Mouse (Mus musculus): ENCODE results near the gene Hes1. TPM values are rescaled to one million over a fixed set of nuclear protein-coding genes. Genes with fewer than 3 reads are reported as not detected.

Gene Hes1
- polyA plus RNA-seq, 1 experiment: 9.7 TPM

GRCm38 (mm10) chr16:30060412-30060811 is 3.8 kb upstream of the Hes1 start:
- Histone ChIP-seq H3K36me3 (ENCODE audit: control insufficient read depth, insufficient read depth, low read length) (no peaks in the 10 kb centered on the region), H3K4me3 (ENCODE audit: control insufficient read depth, low read depth, low read length) (no peak overlapping the region), H3K4me1 (ENCODE audit: control insufficient read depth, insufficient read depth, low read length) (peaks cover 34% of the 10 kb centered on the region), H3K27me3 (ENCODE audit: control insufficient read depth, insufficient read depth, low read length) (no peaks in the 10 kb centered on the region), H3K27ac (ENCODE audit: control insufficient read depth, insufficient read depth, low read depth, low read length) (no peak overlapping the region)
- TF ChIP-seq CTCF (IDR thresholded peaks at IDR 0.05; ENCODE audit: control insufficient read depth, insufficient read depth, insufficient replicate concordance, low read depth, low read length) (no peak), POLR2A (IDR thresholded peaks at IDR 0.05; ENCODE audit: control insufficient read depth, low read depth, low read length) (no peak)

GRCm38 (mm10) chr16:30062242-30063030 is 1.7 kb upstream of the Hes1 start:
- TF ChIP-seq POLR2A (IDR thresholded peaks at IDR 0.05; ENCODE audit: control insufficient read depth, low read depth, low read length): no peak
- TF ChIP-seq CTCF (IDR thresholded peaks at IDR 0.05; ENCODE audit: control insufficient read depth, insufficient read depth, insufficient replicate concordance, low read depth, low read length): no peak
- Histone ChIP-seq H3K27ac (ENCODE audit: control insufficient read depth, insufficient read depth, low read depth, low read length) (no peak overlapping the region; the same call in 1 of the 2 replicates), H3K27me3 (ENCODE audit: control insufficient read depth, insufficient read depth, low read length) (peaks cover 2% of the 10 kb centered on the region), H3K36me3 (ENCODE audit: control insufficient read depth, insufficient read depth, low read length) (no peaks in the 10 kb centered on the region), H3K4me1 (ENCODE audit: control insufficient read depth, insufficient read depth, low read length) (peaks cover 49% of the 10 kb centered on the region), H3K4me3 (ENCODE audit: control insufficient read depth, low read depth, low read length) (peak overlapping the region; percentile 84; the same call in 1 of the 2 replicates)

- H3K4me3 ChIP-seq (ENCODE audit: control insufficient read depth, low read depth, low read length): peak overlapping the region; percentile 84
- TF ChIP-seq CTCF (IDR thresholded peaks at IDR 0.05; ENCODE audit: control insufficient read depth, insufficient read depth, insufficient replicate concordance, low read depth, low read length): no peak
- TF ChIP-seq POLR2A (IDR thresholded peaks at IDR 0.05; ENCODE audit: control insufficient read depth, low read depth, low read length): no peak; the same call in 1 of the 2 replicates
- H3K27me3 ChIP-seq (ENCODE audit: control insufficient read depth, insufficient read depth, low read length): peaks cover 5% of the 10 kb centered on the region
- no peaks in the 10 kb centered on the region for H3K36me3 ChIP-seq (ENCODE audit: control insufficient read depth, insufficient read depth, low read length)
- peak overlapping the region; percentile 40 for H3K27ac ChIP-seq (ENCODE audit: control insufficient read depth, insufficient read depth, low read depth, low read length)
- peaks cover 53% of the 10 kb centered on the region for H3K4me1 ChIP-seq (ENCODE audit: control insufficient read depth, insufficient read depth, low read length)
These were observed 883 bp upstream of the Hes1 start for GRCm38 (mm10) chr16:30063121-30063881.

GRCm38 (mm10) chr16:30064613-30065012 is 429 bp downstream of the Hes1 start:
- H3K4me1 ChIP-seq (ENCODE audit: control insufficient read depth, insufficient read depth, low read length): peaks cover 56% of the 10 kb centered on the region
- H3K27me3 ChIP-seq (ENCODE audit: control insufficient read depth, insufficient read depth, low read length): peaks cover 6% of the 10 kb centered on the region
- peak overlapping the region; percentile 84 for H3K4me3 ChIP-seq (ENCODE audit: control insufficient read depth, low read depth, low read length)
- no peaks in the 10 kb centered on the region for H3K36me3 ChIP-seq (ENCODE audit: control insufficient read depth, insufficient read depth, low read length)
- H3K27ac ChIP-seq (ENCODE audit: control insufficient read depth, insufficient read depth, low read depth, low read length): peak overlapping the region; percentile 56
- TF ChIP-seq CTCF (IDR thresholded peaks at IDR 0.05; ENCODE audit: control insufficient read depth, insufficient read depth, insufficient replicate concordance, low read depth, low read length): no peak

- peaks cover 10% of the 10 kb centered on the region for H3K27me3 ChIP-seq (ENCODE audit: control insufficient read depth, insufficient read depth, low read length)
- TF ChIP-seq POLR2A (IDR thresholded peaks at IDR 0.05; ENCODE audit: control insufficient read depth, low read depth, low read length) (peak; percentile 88), CTCF (IDR thresholded peaks at IDR 0.05; ENCODE audit: control insufficient read depth, insufficient read depth, insufficient replicate concordance, low read depth, low read length) (no peak)
- H3K27ac ChIP-seq (ENCODE audit: control insufficient read depth, insufficient read depth, low read depth, low read length): no peak overlapping the region
- H3K4me3 ChIP-seq (ENCODE audit: control insufficient read depth, low read depth, low read length): peak overlapping the region; percentile 40
- H3K4me1 ChIP-seq (ENCODE audit: control insufficient read depth, insufficient read depth, low read length): peaks cover 60% of the 10 kb centered on the region
- no peaks in the 10 kb centered on the region for H3K36me3 ChIP-seq (ENCODE audit: control insufficient read depth, insufficient read depth, low read length)
These were observed 893 bp downstream of the Hes1 start for GRCm38 (mm10) chr16:30065077-30065476.

GRCm38 (mm10) chr16:30065537-30066183 is 1.5 kb downstream of the Hes1 start:
- peaks cover 59% of the 10 kb centered on the region for H3K4me1 ChIP-seq (ENCODE audit: control insufficient read depth, insufficient read depth, low read length)
- peak overlapping the region; percentile 81 for H3K27ac ChIP-seq (ENCODE audit: control insufficient read depth, insufficient read depth, low read depth, low read length)
- peaks cover 12% of the 10 kb centered on the region for H3K27me3 ChIP-seq (ENCODE audit: control insufficient read depth, insufficient read depth, low read length)
- H3K4me3 ChIP-seq (ENCODE audit: control insufficient read depth, low read depth, low read length): peak overlapping the region; percentile 86
- no peak for TF ChIP-seq POLR2A (IDR thresholded peaks at IDR 0.05; ENCODE audit: control insufficient read depth, low read depth, low read length)
- no peak for TF ChIP-seq CTCF (IDR thresholded peaks at IDR 0.05; ENCODE audit: control insufficient read depth, insufficient read depth, insufficient replicate concordance, low read depth, low read length)
- no peaks in the 10 kb centered on the region for H3K36me3 ChIP-seq (ENCODE audit: control insufficient read depth, insufficient read depth, low read length)

All from testis, adult 2 months (tissue).